In the genomic region with DNA sequence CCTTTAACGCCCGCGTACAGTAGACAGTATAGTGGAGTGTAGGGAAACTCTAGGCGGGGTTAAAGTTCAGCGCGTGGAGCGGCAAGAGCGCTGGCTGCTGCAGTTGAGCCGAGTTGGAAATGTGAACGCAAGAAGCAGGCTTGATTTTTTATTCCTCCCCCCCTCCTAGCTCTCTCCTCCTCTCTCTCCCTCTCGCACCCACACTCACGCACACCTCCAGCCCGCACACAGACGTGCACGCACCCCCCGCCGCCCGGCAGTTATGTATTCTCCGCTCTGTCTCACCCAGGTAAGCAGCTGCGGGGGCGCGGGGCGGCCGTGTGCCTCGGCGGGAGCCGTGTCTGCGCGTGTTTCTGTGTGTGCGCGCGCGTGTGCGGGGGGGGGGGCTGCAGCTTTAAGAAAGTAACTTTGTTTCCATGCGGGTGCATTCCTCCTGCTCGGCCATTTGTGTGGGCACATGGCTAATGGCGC, we compare ENCODE assay signal across 8 mouse cellular contexts. TPM values are rescaled to one million over a fixed set of nuclear protein-coding genes. Genes with fewer than 3 reads are reported as not detected.
A peak's percentile ranks its signal among the peaks of the same experiment; 100 is the strongest.
DNase-seq lines count a peak whose midpoint lies in the region; ATAC-seq lines count a peak whose summit lies in the region.

A gene (minus strand): TSS at position 373 of the 471 bp plus-strand sequence.

- peak within 1 kb of the TSS; percentile 89 for H3K27ac ChIP-seq in hindbrain, embryonic 15.5 days (replicated peaks)
- H3K27ac ChIP-seq in limb, embryonic 11.5 days (replicated peaks; ENCODE audit: low read depth, low read length), result peak within 1 kb of the TSS; percentile 90

- 0 out of 2 replicates have a peak, but pooled peaks cover 3% of the 10 kb centered on the region for H3K27me3 ChIP-seq in hindbrain, embryonic 15.5 days
- no peaks in the 10 kb centered on the region for H3K27me3 ChIP-seq in limb, embryonic 11.5 days (ENCODE audit: control insufficient read depth, insufficient read depth, low read length)

- no peaks in the 10 kb centered on the region for H3K9me3 ChIP-seq in hindbrain, embryonic 15.5 days
- H3K9me3 ChIP-seq in limb, embryonic 11.5 days (ENCODE audit: control insufficient read depth, low read length), result no peaks in the 10 kb centered on the region

- DNase-seq in adipocyte (ENCODE audit: low spot score), result peak; percentile 75
- DNase-seq in cerebellum, postnatal 36 days, result peak; percentile 62 to 66
- DNase-seq in gastrocnemius, adult 8-10 months (ENCODE audit: low spot score in 2 of 2), result peak; percentile 50 to 69
- DNase-seq in limb, embryonic 11.5 days (ENCODE audit: low spot score), result peak; percentile 81
- DNase-seq in skeletal muscle tissue, adult 2 months (ENCODE audit: low read depth, low spot score), result peak; percentile 74
- no peak for DNase-seq in MN1 (ENCODE audit: low spot score)

- H3K36me3 ChIP-seq in hindbrain, embryonic 15.5 days, result no peaks in the 10 kb centered on the region
- H3K36me3 ChIP-seq in limb, embryonic 11.5 days (ENCODE audit: control insufficient read depth, insufficient read depth, low read length), result no peaks in the 10 kb centered on the region

- H3K4me3 ChIP-seq in hindbrain, embryonic 15.5 days, result peak within 1 kb of the TSS; percentile 78
- H3K4me3 ChIP-seq in limb, embryonic 11.5 days (ENCODE audit: low read depth, low read length), result peak within 1 kb of the TSS; percentile 91

- under 1% methylated on average over 36 of the region's 37 CpGs for WGBS in hindbrain, embryonic 15.5 days
- WGBS in limb, embryonic 11.5 days, result under 1% methylated on average over 36 of the region's 37 CpGs

- peaks cover 25% of the 10 kb centered on the region for H3K4me1 ChIP-seq in hindbrain, embryonic 15.5 days (replicated peaks)
- H3K4me1 ChIP-seq in limb, embryonic 11.5 days (ENCODE audit: control insufficient read depth, insufficient read depth, low read length), result peaks cover 13% of the 10 kb centered on the region; the same call in 1 of the 2 replicates

- H3K4me2 ChIP-seq in hindbrain, embryonic 15.5 days, result peak within 1 kb of the TSS; percentile 86
- peak within 1 kb of the TSS; percentile 81 for H3K4me2 ChIP-seq in limb, embryonic 11.5 days (ENCODE audit: low read depth, severe bottlenecking)

- peak within 1 kb of the TSS; percentile 69 for H3K9ac ChIP-seq in hindbrain, embryonic 15.5 days
- peak within 1 kb of the TSS; percentile 97 for H3K9ac ChIP-seq in limb, embryonic 11.5 days (ENCODE audit: low read length)

- peak; percentile 77 for ATAC-seq in hindbrain, embryonic 15.5 days (ENCODE audit: low FRiP score, low read depth)
- peak; percentile 73 for ATAC-seq in limb, embryonic 11.5 days (ENCODE audit: insufficient number of reproducible peaks, low FRiP score, low TSS enrichment, low read depth)
- peak; percentile 45 for ATAC-seq in megakaryocyte-erythroid progenitor cell, adult 5-6 weeks (replicated peaks; ENCODE audit: low FRiP score, low TSS enrichment, poor library complexity, severe bottlenecking)

RNA-seq across cellular contexts. Expression of the gene that starts here (rescaled TPM):
- not detected for total RNA-seq in gastrocnemius, adult 8-10 months (2022)
- polyA plus RNA-seq in hindbrain, embryonic 15.5 days (2015; fragmentation: Nextera tagmentation; extraction: Ambion mirVana), result 20.2 and 23.1 TPM in 2 replicates
- 8.0 and 10.1 TPM in 2 replicates for polyA plus RNA-seq in limb, embryonic 11.5 days (2014; fragmentation: Nextera tagmentation; extraction: Ambion mirVana)
- not detected in 2 replicates for total RNA-seq in megakaryocyte-erythroid progenitor cell, adult 5-6 weeks (2014; fragmentation: Nextera tagmentation)
- total RNA-seq in megakaryocyte-erythroid progenitor cell, adult 5-6 weeks (2017), result not detected in 2 replicates

Comparison
In these comparisons a context has a peak if more than half of its experiments do, and no peak if none do; other contexts are left out.
1. Peak in DNase-seq in gastrocnemius, adult 8-10 months; RNA of the gene not detected or under 1 TPM.
2. Peak in ATAC-seq in megakaryocyte-erythroid progenitor cell, adult 5-6 weeks; RNA of the gene not detected or under 1 TPM.